1 mouse cellular context compared by ENCODE assay signal in genomic region chr12:112626455-112626854, GRCm38 (mm10).
TF ChIP-seq lines count a peak whose summit lies in the region.

No protein-coding gene starts in this region.

TF ChIP-seq in MEL, 35 proteins besides CTCF, POLR2A, EP300 and RAD21:
- TF ChIP-seq NRF1 (IDR thresholded peaks at IDR 0.05; ENCODE audit: insufficient read depth, low read depth, low read length, poor library complexity, severe bottlenecking) (no peak), USF2 (IDR thresholded peaks at IDR 0.05; ENCODE audit: borderline replicate concordance in 1 of 2, insufficient read depth in 1 of 2, low read depth in 1 of 2, low read length in 2 of 2) (no peak), TBP (IDR thresholded peaks at IDR 0.05; ENCODE audit: low read depth, low read length) (no peak), GATA1 (IDR thresholded peaks at IDR 0.05; ENCODE audit: low read depth, low read length) (no peak), JUND (IDR thresholded peaks at IDR 0.05; ENCODE audit: low read depth, low read length) (no peak)
